8 mouse cellular contexts compared by ENCODE assay signal in the genomic region with DNA sequence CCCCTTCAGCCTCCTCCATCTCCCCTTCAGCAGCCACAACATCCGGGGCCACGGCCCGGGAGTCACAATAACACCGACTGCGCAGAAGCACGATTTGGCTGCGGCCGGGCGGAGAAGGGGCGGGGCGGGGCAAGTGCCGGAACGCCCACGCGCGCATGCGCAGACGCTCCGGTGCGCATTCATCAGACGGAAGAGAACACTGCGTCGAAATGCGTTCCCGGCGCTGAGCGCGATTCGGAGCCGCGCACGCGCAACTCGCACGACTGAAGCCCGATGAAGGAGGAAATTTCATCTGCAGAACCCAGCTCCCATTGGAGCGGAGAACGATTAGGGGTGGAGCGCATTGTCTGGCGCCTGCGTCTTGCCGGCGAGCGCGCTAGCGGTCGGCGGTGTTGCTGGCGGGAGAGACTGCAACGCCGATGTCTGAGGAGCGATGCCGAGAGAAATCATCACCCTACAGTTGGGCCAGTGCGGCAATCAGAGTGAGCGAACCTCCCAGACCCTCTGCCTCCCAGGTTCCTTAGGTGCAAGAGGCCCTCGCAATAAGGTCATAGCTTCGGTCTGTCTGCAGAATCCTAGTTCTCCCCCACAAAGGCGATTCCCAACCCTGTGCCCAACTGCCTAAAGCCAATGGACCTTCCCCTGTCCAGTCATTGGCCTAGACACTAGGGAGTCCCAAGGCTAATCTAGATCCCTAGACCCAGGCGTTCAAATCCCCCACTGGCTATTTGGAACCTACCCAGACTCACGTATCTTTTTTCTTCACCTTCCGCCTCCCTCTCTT. TPM values are rescaled to one million over a fixed set of nuclear protein-coding genes. Genes with fewer than 3 reads are reported as not detected.
DNase-seq lines count a peak whose midpoint lies in the region; ATAC-seq lines count a peak whose summit lies in the region.

Gene Retreg3 (minus strand): TSS at position 133 of the 784 bp plus-strand sequence.
Gene Tubg1 (plus strand): TSS at position 178 of the 784 bp plus-strand sequence.

- H3K36me3 ChIP-seq in hindbrain, embryonic 16.5 days (ENCODE audit: control insufficient read depth, insufficient read depth, low read length), result no peaks in the 10 kb centered on the region; the same call in none of the 2 replicates
- H3K36me3 ChIP-seq in macrophage (ENCODE audit: inconsistent target), result peaks cover 11% of the 10 kb centered on the region; the same call in 1 of the 2 replicates

- peak within 1 kb of the TSS; percentile 99 for H3K9ac ChIP-seq in hindbrain, embryonic 16.5 days (ENCODE audit: low read depth, low read length)

- H3K27me3 ChIP-seq in hindbrain, embryonic 16.5 days (replicated peaks; ENCODE audit: control insufficient read depth, insufficient read depth, low read length), result no peaks in the 10 kb centered on the region

- peaks cover 32% of the 10 kb centered on the region for H3K4me1 ChIP-seq in hindbrain, embryonic 16.5 days (ENCODE audit: control insufficient read depth, insufficient read depth, low read depth, low read length)

- peak within 1 kb of the TSS; percentile 93 for H3K27ac ChIP-seq in hindbrain, embryonic 16.5 days (ENCODE audit: low read depth, low read length)
- peak within 1 kb of the TSS; percentile 64 for H3K27ac ChIP-seq in macrophage

- peak; percentile 100 for DNase-seq in WW6 (ENCODE audit: low read depth, low spot score)
- peak; percentile 98 to 100 for DNase-seq in cerebellum, postnatal 4 days (ENCODE audit: low spot score in 2 of 2)
- peak; percentile 98 for DNase-seq in gastrocnemius, adult 18-20 months (ENCODE audit: low spot score)
- DNase-seq in left cerebral cortex, adult 18-20 months (ENCODE audit: low spot score in 2 of 2), result peak; percentile 98 to 100
- DNase-seq in right cerebral cortex, adult 18-20 months, result peak; percentile 99
- DNase-seq in urinary bladder, postnatal 10 days (ENCODE audit: low spot score), result peak; percentile 95

- H3K4me3 ChIP-seq in hindbrain, embryonic 16.5 days (ENCODE audit: low read length), result peak within 1 kb of the TSS; percentile 99
- H3K4me3 ChIP-seq in macrophage (ENCODE audit: inconsistent target), result peak within 1 kb of the TSS; percentile 96

- ATAC-seq in hindbrain, embryonic 16.5 days, result peak; percentile 97

- peaks cover 53% of the 10 kb centered on the region for H3K79me2 ChIP-seq in macrophage (ENCODE audit: inconsistent target)

- under 1% methylated on average over 61 of the region's 61 CpGs for WGBS in hindbrain, embryonic 16.5 days
- 1% methylated on average over 49 of the region's 61 CpGs for WGBS in macrophage (ENCODE audit: missing documents)

- no peaks in the 10 kb centered on the region for H3K9me3 ChIP-seq in hindbrain, embryonic 16.5 days (ENCODE audit: control insufficient read depth, low read length)

- H3K4me2 ChIP-seq in hindbrain, embryonic 16.5 days (ENCODE audit: low read length), result peak within 1 kb of the TSS; percentile 95

RNA-seq across cellular contexts. Expression of gene Retreg3, which starts in this region (rescaled TPM):
- total RNA-seq in gastrocnemius, adult 18-20 months (2021), result 10 to 100 TPM; 27.1 to 30.4 TPM
- 22.8 and 24.3 TPM in 2 replicates for polyA plus RNA-seq in hindbrain, embryonic 16.5 days (2015; fragmentation: Nextera tagmentation; extraction: Ambion mirVana)
- 10 to 100 TPM; 53.9 to 57.8 TPM for total RNA-seq in left cerebral cortex, adult 18-20 months (2021)
- 10 to 100 TPM in 24 of 26 experiments, 1 to 10 TPM in 2; 9.4 to 45.9 (median 27.7) TPM for total RNA-seq in macrophage (2018; cell fraction: chromatin; rRNA removed)
- 10 to 100 TPM; 38.7 to 73.9 (median 62.2) TPM for total RNA-seq in macrophage (2018; cell fraction: cytosol; rRNA removed)
- total RNA-seq in macrophage (2018; cell fraction: nucleus; rRNA removed), result 10 to 100 TPM; 19.5 to 79.0 (median 54.6) TPM
- polyA plus RNA-seq in macrophage (2018), result 38.2 to 59.4 TPM (median 44.0 TPM) in 3 replicates

RNA-seq across cellular contexts. Expression of gene Tubg1, which starts in this region (rescaled TPM):
- 10 to 100 TPM; 24.7 to 26.2 TPM for total RNA-seq in gastrocnemius, adult 18-20 months (2021)
- polyA plus RNA-seq in hindbrain, embryonic 16.5 days (2015; fragmentation: Nextera tagmentation; extraction: Ambion mirVana), result 79.6 and 80.2 TPM in 2 replicates
- total RNA-seq in left cerebral cortex, adult 18-20 months (2021), result 10 to 100 TPM; 44.5 to 53.3 TPM
- 1 to 10 TPM in 17 of 26 experiments, under 1 TPM in 8, not detected in 1; 0.50 to 8.3 (median 2.8) TPM for total RNA-seq in macrophage (2018; cell fraction: chromatin; rRNA removed)
- 10 to 100 TPM in 19 of 26 experiments, 1 to 10 TPM in 7; 5.5 to 19.4 (median 11.8) TPM for total RNA-seq in macrophage (2018; cell fraction: cytosol; rRNA removed)
- total RNA-seq in macrophage (2018; cell fraction: nucleus; rRNA removed), result 1 to 10 TPM; 1.0 to 9.5 (median 3.0) TPM
- 10.9 to 24.7 TPM (median 23.0 TPM) in 3 replicates for polyA plus RNA-seq in macrophage (2018)

Comparison
In these comparisons a context has a peak if more than half of its experiments do, and no peak if none do; other contexts are left out.
1. Peak in every context shown above with its lines: DNase-seq, ATAC-seq, H3K4me3 ChIP-seq and H3K27ac ChIP-seq.